Mouse (Mus musculus) intestine, embryonic 15.5 days (tissue): ENCODE measurements around the gene Osbpl8. TPM values are rescaled to one million over a fixed set of nuclear protein-coding genes. Genes with fewer than 3 reads are reported as not detected.
"Not testable (repeated sequence)": the region's sequence is repeated elsewhere in the genome, so short reads cannot be mapped to it uniquely, and the experiment has no call there.

Experiments
- ATAC-seq: fragments of 200-750 bp; cut with Nextera tagmentation; 2 replicates; pipeline ENCODE4 v1.8.0; 2017; ENCODE audit warnings: moderate TSS enrichment, moderate library complexity
- H3K27ac ChIP-seq: fragments of 300-500 bp; sonication (generic); 2 replicates; pipeline ENCODE4 v1.5.1; 2015; ENCODE audit warnings: mild to moderate bottlenecking, inconsistent platforms
- H3K27me3 ChIP-seq: fragments of 300-500 bp; sonication (generic); replicated peaks from 2 replicates; pipeline ENCODE4 v1.6.1; 2015; ENCODE audit warnings: inconsistent platforms
- H3K36me3 ChIP-seq: fragments of 300-500 bp; sonication (generic); 2 replicates; pipeline ENCODE4 v1.6.1; 2015; ENCODE audit warnings: inconsistent platforms
- H3K4me1 ChIP-seq: fragments of 300-500 bp; sonication (generic); replicated peaks from 2 replicates; pipeline ENCODE4 v1.6.1; 2015; ENCODE audit warnings: inconsistent platforms
- H3K4me2 ChIP-seq: fragments of 300-500 bp; sonication (generic); replicated peaks from 2 replicates; pipeline ENCODE4 v1.6.1; 2015; ENCODE audit warnings: mild to moderate bottlenecking, inconsistent platforms
- H3K4me3 ChIP-seq: fragments of 300-500 bp; sonication (generic); replicated peaks from 2 replicates; pipeline ENCODE4 v1.5.1; 2015; ENCODE audit warnings: inconsistent platforms
- H3K9ac ChIP-seq: fragments of 300-500 bp; sonication (generic); 2 replicates; pipeline ENCODE4 v1.6.1; 2015; ENCODE audit warnings: inconsistent platforms
- H3K9me3 ChIP-seq: fragments of 300-500 bp; sonication (generic); 2 replicates; pipeline ENCODE4 v1.6.1; 2016; ENCODE audit warnings: inconsistent platforms
- WGBS: fragments of 180-500 bp; shearing (Covaris S2); methylation state at CpG from one replicate; pipeline ENCODE4 v1.1.7; 2015; 5-methylcytosine and 5-hydroxymethylcytosine counted together
- polyA plus RNA-seq: library from polyadenylated mRNA; unstranded; fragments of >200 nt; fragmentation: Nextera tagmentation; extraction: Ambion mirVana; gene quantifications from 2 replicates; pipeline ENCODE4 v1.2.1, GENCODE M21; 2015

Gene Osbpl8
- polyA plus RNA-seq, 1 experiment from 2014 or later = 5.4 TPM

- Histone ChIP-seq H3K4me3 (no peak overlapping the region), H3K36me3 (no peaks in the 10 kb centered on the region), H3K9ac (no peak overlapping the region), H3K4me2 (no peak overlapping the region), H3K27me3 (no peaks in the 10 kb centered on the region), H3K9me3 (no peaks in the 10 kb centered on the region), H3K27ac (no peak overlapping the region), H3K4me1 (no peaks in the 10 kb centered on the region)
- WGBS = 83% methylated on average over 7 of the region's 7 CpGs
- ATAC-seq = no peak
These were observed 9.2 kb downstream of the Osbpl8 start for GRCm38 (mm10) chr10:111173589-111174247.

DNA sequence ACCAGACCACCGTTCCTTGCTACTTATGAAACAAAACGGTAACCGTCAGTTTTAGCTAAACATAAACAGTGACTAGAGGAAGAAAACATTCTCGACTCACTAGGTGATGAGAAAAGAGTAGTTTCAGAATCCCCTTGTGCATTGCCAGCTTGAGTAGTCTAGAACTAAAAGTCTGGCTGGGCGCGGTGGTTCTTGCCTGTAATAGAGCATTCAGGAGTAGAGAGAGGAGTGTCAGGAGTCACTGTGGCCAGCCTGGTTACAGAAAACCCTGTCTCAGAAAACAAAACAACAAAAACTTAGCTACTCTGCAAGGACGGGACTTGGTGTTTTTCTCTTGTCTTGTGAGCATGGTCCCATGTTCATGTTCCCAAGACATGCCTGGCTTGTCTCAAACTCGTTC lies 12.8 kb downstream of the Osbpl8 start:
- Histone ChIP-seq H3K9me3 (no peaks in the 10 kb centered on the region), H3K36me3 (no peaks in the 10 kb centered on the region), H3K4me1 (no peaks in the 10 kb centered on the region), H3K4me3 (no peak overlapping the region), H3K9ac (no peak overlapping the region), H3K4me2 (no peak overlapping the region), H3K27me3 (no peaks in the 10 kb centered on the region), H3K27ac (no peak overlapping the region)
- 73% methylated on average over 8 of the region's 8 CpGs for WGBS
- ATAC-seq = no peak

- no peak overlapping the region for H3K4me2 ChIP-seq
- no peak overlapping the region for H3K9ac ChIP-seq
- 84% methylated on average over 7 of the region's 7 CpGs for WGBS
- ATAC-seq = no peak
- H3K36me3 ChIP-seq = no peaks in the 10 kb centered on the region
- H3K27ac ChIP-seq = no peak overlapping the region
- no peaks in the 10 kb centered on the region for H3K9me3 ChIP-seq
- no peaks in the 10 kb centered on the region for H3K27me3 ChIP-seq
- no peak overlapping the region for H3K4me3 ChIP-seq
- no peaks in the 10 kb centered on the region for H3K4me1 ChIP-seq
These were observed 13.5 kb downstream of the Osbpl8 start for GRCm38 (mm10) chr10:111178024-111178423.

DNA sequence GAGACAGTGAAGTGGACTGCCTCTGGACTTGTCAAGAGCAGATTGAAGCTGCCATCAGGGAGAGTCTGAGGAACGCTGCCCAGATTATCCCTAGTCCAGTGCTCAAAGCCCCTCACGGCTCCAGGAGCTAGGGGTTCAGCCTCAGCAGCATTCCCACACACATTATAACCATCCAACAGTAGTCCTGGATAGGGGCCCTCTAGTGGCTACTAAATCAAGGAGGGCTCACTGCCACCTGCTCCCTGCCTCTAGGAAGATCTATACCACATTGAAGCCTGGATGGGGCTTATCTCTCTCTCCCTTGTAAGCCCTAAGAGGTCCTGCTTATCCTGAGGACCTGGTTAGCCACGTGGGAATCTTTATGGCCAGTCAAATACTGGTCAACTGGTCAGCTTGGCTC lies 16.1 kb downstream of the Osbpl8 start:
- Histone ChIP-seq H3K9me3 (no peaks in the 10 kb centered on the region), H3K27me3 (no peaks in the 10 kb centered on the region), H3K4me2 (no peak overlapping the region), H3K4me1 (no peaks in the 10 kb centered on the region), H3K9ac (no peak overlapping the region), H3K4me3 (no peak overlapping the region), H3K27ac (no peak overlapping the region), H3K36me3 (no peaks in the 10 kb centered on the region)
- 39% methylated on average over 3 of the region's 3 CpGs for WGBS
- ATAC-seq = peak; percentile 39; the same call in 1 of the 2 replicates

GRCm38 (mm10) chr10:111183634-111184270 lies 19.2 kb downstream of the Osbpl8 start:
- no peaks in the 10 kb centered on the region for H3K9me3 ChIP-seq
- no peak overlapping the region for H3K4me3 ChIP-seq
- H3K4me2 ChIP-seq = no peak overlapping the region
- ATAC-seq = no peak
- H3K36me3 ChIP-seq = no peaks in the 10 kb centered on the region
- H3K9ac ChIP-seq = no peak overlapping the region
- H3K4me1 ChIP-seq = no peaks in the 10 kb centered on the region
- H3K27ac ChIP-seq = no peak overlapping the region
- WGBS = 80% methylated on average over 7 of the region's 7 CpGs
- no peaks in the 10 kb centered on the region for H3K27me3 ChIP-seq

DNA sequence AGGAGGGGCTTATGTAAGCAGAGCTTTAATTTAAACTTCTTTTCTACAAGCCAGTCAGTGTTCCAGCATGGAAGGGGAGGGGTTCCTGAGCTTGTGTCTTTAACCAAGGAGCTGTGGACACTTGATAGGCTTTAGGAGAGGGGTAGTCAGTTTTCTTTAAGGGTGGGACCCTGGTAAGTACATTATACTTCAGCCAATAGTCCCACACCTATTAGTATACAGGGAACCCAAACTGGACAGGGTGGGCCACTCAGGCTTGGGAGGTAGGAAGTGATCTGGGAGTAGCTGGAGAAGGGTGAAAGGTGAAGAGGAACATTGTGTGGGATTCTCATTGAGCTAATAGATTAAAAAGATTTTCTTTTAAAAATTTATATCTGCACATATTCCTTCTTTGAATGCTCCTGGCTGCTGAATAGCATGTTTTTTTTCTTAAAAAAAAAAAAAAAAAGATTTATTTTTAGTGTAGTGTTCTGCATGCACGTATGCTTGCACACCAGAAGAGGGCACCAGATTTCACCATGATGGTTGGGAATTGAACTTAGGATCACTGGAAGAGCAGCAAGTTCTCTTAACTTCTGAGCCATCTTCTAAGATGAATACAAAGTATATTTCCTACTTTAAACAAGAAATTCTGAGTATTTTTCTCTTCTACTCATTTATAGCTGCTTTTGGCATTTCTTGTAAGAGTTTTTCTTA lies 21.2 kb downstream of the Osbpl8 start:
- Histone ChIP-seq H3K4me1 (no peaks in the 10 kb centered on the region), H3K4me3 (no peak overlapping the region)
- 78% methylated on average over 1 of the region's 1 CpGs for WGBS

DNA sequence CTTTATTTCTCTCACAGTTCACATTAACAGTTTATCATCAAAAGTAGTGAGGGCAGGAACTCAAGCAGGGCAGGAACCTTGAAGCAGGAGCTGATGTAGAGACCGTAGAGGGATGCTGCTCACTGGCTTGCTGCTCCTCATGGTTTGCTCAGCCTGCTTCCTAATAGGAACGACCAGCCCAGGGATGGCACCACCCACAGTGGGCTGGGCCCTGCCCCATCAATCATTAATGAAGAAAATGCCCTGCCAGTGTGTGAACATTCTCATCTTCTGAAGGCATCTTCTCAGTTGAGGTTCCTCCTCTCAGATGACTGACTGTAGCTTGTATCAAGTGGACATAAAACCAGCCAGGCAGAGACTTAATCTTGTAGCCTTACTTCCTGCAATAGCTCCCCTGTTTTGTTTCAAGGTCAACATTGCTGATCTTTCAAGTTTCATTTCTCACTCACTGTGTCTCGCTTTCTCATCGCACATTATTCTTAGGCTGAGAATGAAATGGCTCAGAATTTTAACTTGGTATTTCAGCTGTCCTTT lies 24.5 kb downstream of the Osbpl8 start:
- H3K4me3 ChIP-seq = no peak overlapping the region
- 73% methylated on average over 4 of the region's 4 CpGs for WGBS
- no peak overlapping the region for H3K4me2 ChIP-seq
- H3K27me3 ChIP-seq = no peaks in the 10 kb centered on the region
- H3K9me3 ChIP-seq = no peaks in the 10 kb centered on the region
- no peak overlapping the region for H3K9ac ChIP-seq
- H3K36me3 ChIP-seq = no peaks in the 10 kb centered on the region
- no peak for ATAC-seq
- no peak overlapping the region for H3K27ac ChIP-seq
- no peaks in the 10 kb centered on the region for H3K4me1 ChIP-seq

More for the DNA sequence above, 21.2 kb downstream of the Osbpl8 start:
- H3K9ac ChIP-seq = no peak overlapping the region
- no peaks in the 10 kb centered on the region for H3K36me3 ChIP-seq
- H3K27ac ChIP-seq = no peak overlapping the region
- no peaks in the 10 kb centered on the region for H3K9me3 ChIP-seq
- H3K27me3 ChIP-seq = no peaks in the 10 kb centered on the region
- no peak overlapping the region for H3K4me2 ChIP-seq
- no peak for ATAC-seq

GRCm38 (mm10) chr10:111190110-111190795 lies 25.7 kb downstream of the Osbpl8 start:
- ATAC-seq = no peak
- 92% methylated on average over 6 of the region's 6 CpGs for WGBS
- no peaks in the 10 kb centered on the region for H3K9me3 ChIP-seq

DNA sequence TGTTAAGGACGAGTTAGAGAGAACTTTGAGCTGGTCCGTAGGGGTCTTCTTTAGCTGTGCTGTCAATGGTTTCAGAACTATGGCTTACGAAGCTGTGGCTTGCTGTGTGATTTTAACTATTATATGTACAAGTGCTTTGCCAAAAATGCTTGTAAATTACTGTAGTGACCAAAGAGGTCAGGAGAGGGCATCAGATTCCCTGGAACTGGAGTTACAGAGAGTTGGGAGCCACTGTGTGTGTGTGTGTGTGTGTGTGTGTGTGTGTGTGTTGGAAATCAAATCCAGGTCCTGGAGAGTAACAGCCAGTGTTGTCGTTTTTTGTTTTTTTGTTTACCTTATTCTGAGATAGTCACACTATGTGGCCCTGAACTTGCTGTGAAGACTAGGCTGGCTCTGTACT lies 29.0 kb downstream of the Osbpl8 start:
- Histone ChIP-seq H3K4me3 (no peak overlapping the region), H3K4me1 (no peaks in the 10 kb centered on the region), H3K9me3 (no peaks in the 10 kb centered on the region), H3K27me3 (no peaks in the 10 kb centered on the region), H3K9ac (no peak overlapping the region), H3K27ac (no peak overlapping the region), H3K4me2 (no peak overlapping the region), H3K36me3 (no peaks in the 10 kb centered on the region)
- WGBS = 67% methylated on average over 4 of the region's 4 CpGs
- ATAC-seq = no peak

More at GRCm38 (mm10) chr10:111190110-111190795, 25.7 kb downstream of the Osbpl8 start:
- no peak overlapping the region for H3K9ac ChIP-seq
- no peaks in the 10 kb centered on the region for H3K4me1 ChIP-seq
- no peaks in the 10 kb centered on the region for H3K27me3 ChIP-seq
- no peak overlapping the region for H3K4me2 ChIP-seq
- H3K36me3 ChIP-seq = no peaks in the 10 kb centered on the region
- no peak overlapping the region for H3K4me3 ChIP-seq
- H3K27ac ChIP-seq = no peak overlapping the region

GRCm38 (mm10) chr10:111196191-111196590 lies 31.6 kb downstream of the Osbpl8 start:
- no peaks in the 10 kb centered on the region for H3K9me3 ChIP-seq
- no peaks in the 10 kb centered on the region for H3K27me3 ChIP-seq
- H3K4me3 ChIP-seq = no peak overlapping the region
- 83% methylated on average over 2 of the region's 2 CpGs for WGBS
- H3K9ac ChIP-seq = no peak overlapping the region
- H3K4me1 ChIP-seq = no peaks in the 10 kb centered on the region
- ATAC-seq = no peak
- H3K27ac ChIP-seq = no peak overlapping the region
- H3K36me3 ChIP-seq = no peaks in the 10 kb centered on the region
- no peak overlapping the region for H3K4me2 ChIP-seq

DNA sequence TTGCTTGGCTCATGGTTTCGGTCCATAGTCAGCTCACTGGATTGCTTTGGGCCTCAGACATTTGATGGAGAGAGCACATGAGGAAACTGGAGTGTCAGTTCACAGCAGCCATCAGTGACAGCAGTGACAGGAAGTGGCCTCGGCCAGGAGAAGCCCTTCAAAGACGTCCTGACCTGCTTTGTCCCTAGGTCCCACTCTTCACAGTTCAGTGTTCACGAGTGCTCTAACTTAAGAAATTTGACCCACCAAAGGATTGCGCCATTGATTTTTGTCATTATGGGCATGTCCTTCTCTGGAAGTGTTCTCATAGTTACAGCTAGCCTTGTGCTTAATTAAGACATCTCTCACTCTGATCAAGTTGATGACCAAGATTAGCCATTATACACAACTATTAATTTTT lies 34.2 kb downstream of the Osbpl8 start:
- not testable (repeated sequence) for ATAC-seq
- 77% methylated on average over 5 of the region's 5 CpGs for WGBS

GRCm38 (mm10) chr10:111201120-111201519 lies 36.6 kb downstream of the Osbpl8 start:
- Histone ChIP-seq H3K9ac (no peak overlapping the region), H3K4me2 (no peak overlapping the region), H3K27me3 (no peaks in the 10 kb centered on the region), H3K36me3 (no peaks in the 10 kb centered on the region), H3K27ac (no peak overlapping the region), H3K9me3 (no peaks in the 10 kb centered on the region), H3K4me3 (no peak overlapping the region), H3K4me1 (no peaks in the 10 kb centered on the region)
- 82% methylated on average over 7 of the region's 7 CpGs for WGBS
- ATAC-seq = no peak

More for the DNA sequence above, 34.2 kb downstream of the Osbpl8 start:
- H3K27me3 ChIP-seq, H3K36me3 ChIP-seq, H3K9me3 ChIP-seq, H3K9ac ChIP-seq, H3K27ac ChIP-seq, H3K4me3 ChIP-seq, H3K4me2 ChIP-seq, H3K4me1 ChIP-seq: not testable (repeated sequence)
